Mouse (Mus musculus): ENCODE measurements around the gene Erich4.

- TF ChIP-seq CTCF (IDR thresholded peaks at IDR 0.05; ENCODE audit: low read depth) = no peak
- peak; percentile 63; the same call in 1 of the 2 replicates for TF ChIP-seq EP300 (IDR thresholded peaks at IDR 0.05; ENCODE audit: low read depth)
Observed at GRCm38 (mm10) chr7:25658657-25659472, 43.2 kb upstream of the Erich4 start, which contains the start of the genes Bckdha and Exosc5.
